Mouse (Mus musculus) gastrocnemius, adult 8-10 months (tissue): ENCODE data around the gene 4930583I09Rik. TPM values are rescaled to one million over a fixed set of nuclear protein-coding genes. Genes with fewer than 3 reads are reported as not detected.

ENCODE experiments used
- DNase-seq, 2 experiments: peaks; one replicate each; pipeline ENCODE4 v3.0.0; 2022; ENCODE audit warnings: low spot score in 2 of 2
- total RNA-seq, 4 experiments: library from RNA; stranded (reverse); gene quantifications; 2 replicates each; pipeline ENCODE4 v1.2.4; 2022

The 4930583I09Rik gene
- total RNA-seq, result not detected

DNA sequence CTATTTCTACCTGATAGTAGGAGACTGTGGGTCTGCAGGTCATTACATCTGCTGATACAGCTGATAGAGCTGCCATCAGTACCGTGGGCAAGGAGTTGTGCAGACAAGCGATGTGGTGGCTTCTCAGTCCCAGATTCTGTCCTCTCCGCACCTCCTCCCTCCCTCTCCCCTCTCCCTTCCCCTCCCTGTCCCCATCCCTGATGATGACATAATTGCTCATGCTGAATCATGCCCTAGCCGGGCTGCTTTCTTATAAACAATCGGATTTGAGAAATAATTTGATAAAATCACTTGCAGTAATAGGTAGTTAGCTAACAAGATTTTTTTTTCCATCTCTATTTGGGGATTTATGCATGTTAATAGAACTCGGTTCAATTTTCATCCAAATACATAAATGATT, at the start of gene 4930583I09Rik:
TSS of gene 4930583I09Rik (minus strand) at position 144 of the 400 bp plus-strand sequence.
- DNase-seq, result no peak

DNA sequence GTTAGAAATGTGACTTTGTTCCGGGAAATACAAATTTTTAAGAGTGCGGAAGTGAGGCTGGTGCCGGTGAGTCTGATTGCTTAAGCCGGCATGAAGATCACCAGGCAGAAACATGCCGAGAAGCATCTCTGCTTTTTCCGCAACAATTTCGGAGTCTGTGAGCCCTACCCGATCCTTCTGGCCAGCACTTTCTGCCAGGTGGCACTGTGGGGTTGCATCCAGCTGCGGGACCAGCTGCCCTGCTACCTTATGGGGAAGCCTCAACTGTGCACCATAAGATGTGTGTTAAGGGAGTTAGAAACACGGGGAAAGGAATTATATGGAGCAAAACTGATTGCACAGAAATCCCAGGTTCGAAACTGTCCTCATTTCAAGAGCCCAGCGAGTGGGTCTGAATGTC, 40.2 kb upstream of the 4930583I09Rik start:
- DNase-seq, result no peak

DNA sequence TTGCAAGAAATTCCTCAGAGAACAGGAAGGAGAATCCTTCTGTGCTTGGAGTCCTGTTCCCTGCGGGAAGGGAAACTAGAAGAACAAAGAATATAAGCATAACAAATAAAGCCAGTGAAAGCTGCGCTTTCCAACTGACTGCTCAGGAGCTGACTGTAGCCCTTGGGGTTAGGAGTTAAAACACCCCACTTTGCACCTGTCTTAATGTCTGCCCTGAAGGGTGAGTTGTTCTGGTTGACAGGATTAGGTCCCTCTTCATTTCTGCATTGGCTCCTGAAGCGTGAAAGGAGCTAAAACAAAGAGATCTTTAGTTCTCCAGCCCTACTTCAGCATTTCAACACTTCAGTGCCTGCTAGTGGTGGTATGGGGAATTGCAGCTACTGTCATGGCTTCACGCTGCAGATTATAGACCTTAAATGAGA, 37.8 kb upstream of the 4930583I09Rik start:
- peak in 1 of 2 experiments; percentile 13 for DNase-seq

DNA sequence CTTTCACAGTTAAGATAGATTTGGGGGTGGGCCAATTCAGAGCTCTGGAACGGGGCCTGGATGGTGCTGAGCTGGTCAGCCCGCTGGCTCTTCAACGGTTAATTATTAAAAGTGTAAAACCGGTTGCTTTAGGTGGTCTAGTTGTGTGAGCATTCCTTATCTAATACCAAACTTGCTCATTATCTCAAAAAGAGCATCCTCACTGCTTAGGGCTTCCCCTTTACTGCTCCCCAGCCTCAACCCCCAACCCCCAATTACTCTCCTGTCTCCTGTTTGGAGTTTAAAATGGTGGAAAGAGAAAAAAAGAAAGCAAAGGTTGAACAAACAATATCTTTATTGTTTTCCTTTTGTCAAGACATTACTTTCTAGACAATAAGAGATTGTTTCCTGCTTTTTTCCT, 27.9 kb upstream of the 4930583I09Rik start:
- DNase-seq, result no peak

DNA sequence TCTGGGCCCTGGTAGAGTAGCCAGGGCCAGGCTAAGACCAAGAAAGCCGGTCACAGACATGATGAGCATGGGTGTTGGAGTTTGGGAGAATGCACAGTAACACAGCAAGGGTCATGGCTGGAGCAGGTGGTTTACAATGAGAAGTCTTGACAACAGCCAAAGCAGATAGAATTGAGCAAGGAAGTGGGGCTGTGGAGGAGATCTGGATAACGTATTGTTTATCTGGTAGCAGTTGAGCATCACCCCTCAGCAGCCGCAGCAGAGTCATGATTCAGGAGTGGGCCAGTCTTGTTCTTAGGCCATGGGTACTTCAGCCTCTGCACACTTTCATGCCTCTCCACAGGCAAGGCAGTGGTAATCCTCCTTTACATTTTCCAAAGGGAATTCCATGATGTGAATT, 25.1 kb upstream of the 4930583I09Rik start:
- DNase-seq, result no peak

DNA sequence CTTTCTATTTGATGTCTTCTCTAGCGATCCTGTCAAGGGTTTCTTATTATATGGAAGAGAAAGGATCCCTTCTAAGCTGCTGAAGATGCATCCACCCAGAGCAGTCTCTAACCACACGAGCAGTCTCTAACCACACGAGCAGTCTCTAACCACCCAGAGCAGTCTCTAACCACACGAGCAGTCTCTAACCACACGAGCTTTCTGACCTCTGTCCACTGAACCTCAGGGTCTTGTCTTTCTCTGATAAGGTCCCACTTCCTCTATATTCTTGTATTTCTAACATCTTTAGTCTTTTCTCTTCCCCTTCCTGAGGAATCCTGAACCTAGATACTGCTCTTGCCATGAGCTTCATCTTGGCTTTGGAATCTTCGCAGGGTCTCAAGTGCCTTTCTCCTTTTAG, 23.0 kb upstream of the 4930583I09Rik start:
- no peak for DNase-seq

DNA sequence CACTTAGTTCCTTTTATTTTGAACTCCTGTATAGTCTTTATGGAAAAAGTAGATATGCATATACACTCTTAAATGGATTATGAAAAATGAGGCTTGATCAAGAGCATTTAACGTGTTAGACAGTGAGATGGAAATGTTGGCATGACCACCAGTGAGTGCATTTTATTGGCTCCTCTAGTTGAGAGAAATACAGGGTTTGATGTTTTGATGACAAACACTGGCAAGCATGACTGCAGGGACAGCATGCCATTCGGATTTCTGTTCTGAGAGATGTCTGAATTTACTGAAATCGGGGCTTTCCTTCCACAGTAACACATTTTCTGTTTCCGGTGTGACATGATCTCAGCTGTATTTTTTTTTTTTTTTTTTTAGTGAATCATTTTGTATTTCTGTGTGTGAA, 12.2 kb upstream of the 4930583I09Rik start:
- DNase-seq, result no peak

DNA sequence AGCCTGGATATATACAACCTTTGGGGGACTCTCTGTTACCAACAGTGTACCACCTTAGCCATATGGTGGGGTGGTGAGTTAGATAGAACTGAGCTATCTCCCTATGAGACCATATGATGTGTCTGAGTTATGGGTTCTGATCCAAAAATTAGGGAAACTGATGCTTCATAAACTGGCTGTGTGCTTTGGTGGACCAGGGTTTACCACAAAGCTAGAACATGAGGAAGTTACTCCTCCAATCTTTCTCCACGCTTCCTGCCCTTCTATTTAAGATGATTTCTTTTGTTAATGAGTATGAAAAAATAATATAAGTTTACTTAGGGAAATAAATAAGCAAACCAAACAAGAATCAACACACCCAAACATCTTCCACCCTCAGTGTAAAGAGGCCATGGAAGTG, 10.8 kb upstream of the 4930583I09Rik start:
- no peak for DNase-seq

DNA sequence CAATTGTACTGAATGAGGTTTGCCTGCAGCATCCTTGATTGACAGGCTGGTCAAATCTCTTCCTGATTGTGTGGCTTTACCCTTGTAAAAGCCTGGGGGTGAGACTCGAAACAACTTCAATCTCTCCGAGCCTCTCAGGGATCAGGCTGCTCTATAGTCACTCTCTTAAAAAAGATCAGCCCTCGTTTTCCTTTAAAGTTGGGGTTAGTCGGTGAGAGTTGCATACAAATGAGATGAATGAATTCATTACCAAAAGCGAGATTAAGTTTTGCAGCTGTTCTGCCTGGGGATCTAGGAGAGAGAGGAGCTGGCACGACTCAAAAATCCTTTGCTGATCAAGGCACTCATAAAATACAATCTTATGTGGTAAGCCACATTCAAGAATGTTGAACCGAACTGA, 1.0 kb upstream of the 4930583I09Rik start:
- DNase-seq, result no peak

DNA sequence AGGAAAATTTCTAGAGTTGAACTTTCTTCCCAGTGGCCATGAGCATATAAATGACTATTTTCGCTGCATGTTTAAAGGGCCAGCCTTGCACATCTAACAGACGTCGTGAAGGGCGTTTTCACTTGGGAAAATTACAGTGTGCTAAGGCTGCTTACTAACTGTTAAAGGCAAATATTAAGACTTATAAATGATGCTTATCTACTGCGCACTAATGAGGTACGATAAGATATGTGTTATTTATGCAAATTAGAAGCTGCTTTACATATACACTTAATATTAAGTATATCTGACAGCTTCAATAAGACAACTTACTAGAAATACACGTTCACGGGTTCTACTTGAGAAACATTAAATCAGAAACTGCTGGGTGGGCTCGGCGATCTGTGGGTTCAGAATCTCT, 481 bp upstream of the 4930583I09Rik start:
- no peak for DNase-seq

DNA sequence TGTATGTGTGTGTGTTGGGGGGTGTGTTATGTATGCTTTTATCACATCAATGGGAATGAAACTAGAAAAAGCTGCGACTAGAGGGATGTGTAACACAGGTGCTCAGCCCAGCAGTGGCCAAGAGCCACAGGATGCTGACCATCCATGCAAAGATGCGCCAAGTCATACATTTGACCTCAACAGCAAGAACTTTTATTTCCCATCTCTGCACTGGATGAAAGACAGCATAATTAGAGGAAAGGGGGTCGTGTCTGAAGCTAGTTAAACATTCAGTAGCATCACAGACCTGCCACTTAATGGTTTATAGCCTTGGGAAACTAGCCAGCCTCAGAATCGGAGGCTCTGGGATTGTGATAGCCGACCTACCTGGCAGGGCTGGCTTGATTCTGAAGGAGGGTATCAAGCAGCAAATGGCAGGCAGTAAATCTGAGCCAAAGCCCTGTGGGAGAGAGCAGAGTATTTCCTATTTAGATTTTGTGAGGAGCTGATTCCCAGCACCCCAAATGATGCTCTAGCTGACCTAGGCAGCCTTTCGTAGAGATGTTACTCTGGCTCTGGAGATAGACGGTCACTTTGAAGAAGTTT, 1.9 kb downstream of the 4930583I09Rik start:
- no peak for DNase-seq

DNA sequence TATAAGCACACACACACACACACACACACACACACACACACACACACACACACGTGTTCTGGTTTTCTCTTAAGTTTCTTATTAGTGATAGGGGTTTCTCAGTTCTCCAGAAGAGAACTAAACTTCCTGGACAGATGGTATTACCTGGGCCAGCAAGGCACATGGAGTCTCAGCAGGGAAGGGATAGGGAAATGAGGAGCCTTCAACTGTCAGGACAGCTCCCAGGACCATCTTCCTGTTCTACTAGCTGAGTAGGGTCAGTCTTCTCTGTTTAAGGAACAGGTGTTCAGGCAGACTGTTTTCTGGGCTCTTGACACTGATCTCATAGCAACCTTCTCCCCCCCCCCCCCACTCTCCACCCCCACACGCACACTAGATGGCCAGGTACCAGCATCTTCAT, 2.8 kb downstream of the 4930583I09Rik start:
- DNase-seq, result no peak

DNA sequence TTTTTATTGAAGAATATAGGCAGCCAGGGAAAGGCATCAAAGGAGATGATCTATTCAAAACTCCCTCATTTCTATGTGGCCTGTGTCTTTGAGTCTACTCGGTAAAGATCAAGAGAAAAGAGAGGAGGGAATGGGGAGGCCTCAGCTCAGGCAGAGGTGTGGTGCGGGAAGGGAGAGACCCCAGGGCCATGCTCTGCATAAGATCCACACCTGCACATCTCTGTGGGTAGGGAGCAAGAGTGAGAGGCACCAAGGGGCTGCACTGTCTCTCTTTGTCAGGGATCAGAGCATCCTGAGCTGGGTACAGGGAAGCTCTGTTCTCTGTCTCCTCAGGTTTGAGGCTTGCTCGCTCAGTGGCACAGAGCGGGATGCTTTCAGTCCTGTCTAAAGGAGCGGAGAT, 8.4 kb downstream of the 4930583I09Rik start:
- no peak for DNase-seq

DNA sequence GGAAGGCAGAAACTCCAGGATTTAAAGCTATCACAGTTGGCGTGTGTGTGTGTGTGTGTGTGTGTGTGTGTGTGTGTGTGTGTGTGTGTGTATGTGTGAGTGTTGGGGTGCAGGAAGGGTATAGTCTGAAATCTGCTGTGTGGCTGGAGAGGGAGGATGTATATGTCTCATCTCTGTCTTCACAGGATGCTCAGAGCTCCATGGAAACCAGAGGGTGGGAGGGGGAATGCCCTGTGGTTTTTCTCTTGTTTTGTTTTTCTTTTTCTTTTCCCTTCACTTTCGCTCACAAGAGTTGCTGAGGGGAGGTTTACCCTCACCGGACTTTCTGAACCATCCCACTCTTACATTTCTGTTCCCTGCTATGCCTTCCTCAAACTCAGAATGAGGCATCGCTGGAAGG, 9.0 kb downstream of the 4930583I09Rik start:
- DNase-seq, result no peak

DNA sequence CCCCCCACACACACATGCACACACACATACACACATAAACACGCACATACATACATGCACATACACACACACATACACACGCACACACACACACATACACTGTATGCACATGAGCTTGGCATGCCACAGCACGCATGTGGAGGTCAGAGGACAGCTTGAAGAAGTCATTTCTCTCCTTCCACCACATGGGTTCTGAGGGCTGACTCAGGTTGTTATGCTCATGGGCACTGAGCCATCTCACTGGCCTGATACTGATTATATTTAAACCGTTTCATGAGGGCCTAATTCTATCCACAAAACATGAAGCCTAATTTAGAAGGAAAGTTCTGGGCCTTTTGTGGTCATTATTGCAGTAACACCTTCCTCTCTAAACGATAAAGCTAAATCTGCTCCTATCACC, 13.3 kb downstream of the 4930583I09Rik start:
- no peak for DNase-seq

DNA sequence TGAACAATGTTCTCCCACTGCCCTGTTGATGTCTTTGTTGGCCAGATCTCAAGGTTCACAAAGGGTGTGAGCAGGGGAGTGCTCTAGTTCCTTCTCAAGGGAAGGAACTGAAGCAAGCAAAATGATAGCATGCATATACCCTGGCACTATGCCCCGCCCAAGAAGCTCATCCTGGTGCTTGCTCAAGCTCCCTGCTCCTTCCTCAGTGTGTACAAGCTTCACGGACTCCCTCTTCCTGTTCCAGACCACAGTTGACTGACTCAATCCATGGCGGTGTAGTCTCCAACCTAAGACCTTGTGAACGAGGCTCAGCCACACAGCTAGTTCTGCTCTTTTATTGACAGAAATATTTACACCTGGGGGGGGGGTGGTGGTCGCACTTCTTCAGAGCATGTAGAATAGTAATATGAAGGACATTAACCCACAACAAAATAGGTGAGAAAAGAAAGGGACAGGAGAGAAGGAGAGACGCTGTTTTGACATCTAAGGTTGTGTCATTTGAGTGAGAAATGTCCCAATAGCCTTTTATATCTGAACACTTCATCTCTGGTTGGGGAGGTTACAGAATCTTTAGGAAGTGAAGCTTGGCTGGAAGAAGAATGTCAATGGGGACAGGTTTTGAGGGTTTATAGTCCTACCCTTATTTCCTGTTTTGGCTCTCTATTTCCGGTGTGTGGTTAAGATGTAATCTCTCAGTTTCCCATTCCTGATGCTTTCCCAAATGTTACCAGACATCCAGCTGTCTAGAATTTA, 14.9 kb downstream of the 4930583I09Rik start:
- DNase-seq, result no peak

DNA sequence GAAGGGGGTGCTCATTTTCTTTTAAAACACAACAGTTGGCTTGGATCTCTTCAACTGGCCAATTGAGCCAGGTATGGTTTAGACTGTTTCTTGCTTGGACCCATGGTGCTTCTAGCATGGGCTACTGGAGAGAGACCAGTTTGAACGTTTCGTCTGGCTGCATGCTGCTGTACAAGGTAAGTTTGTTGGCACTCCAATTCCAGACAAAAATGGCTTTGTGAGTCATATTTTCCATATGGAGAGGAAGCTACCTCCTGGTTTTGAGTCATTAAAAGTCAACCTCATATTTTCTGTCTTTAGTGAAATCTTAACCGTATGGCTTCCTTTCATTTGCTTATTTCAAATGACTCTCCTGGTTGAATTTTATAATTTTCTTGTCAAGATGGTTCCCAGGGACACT, 19.6 kb downstream of the 4930583I09Rik start:
- DNase-seq, result no peak

DNA sequence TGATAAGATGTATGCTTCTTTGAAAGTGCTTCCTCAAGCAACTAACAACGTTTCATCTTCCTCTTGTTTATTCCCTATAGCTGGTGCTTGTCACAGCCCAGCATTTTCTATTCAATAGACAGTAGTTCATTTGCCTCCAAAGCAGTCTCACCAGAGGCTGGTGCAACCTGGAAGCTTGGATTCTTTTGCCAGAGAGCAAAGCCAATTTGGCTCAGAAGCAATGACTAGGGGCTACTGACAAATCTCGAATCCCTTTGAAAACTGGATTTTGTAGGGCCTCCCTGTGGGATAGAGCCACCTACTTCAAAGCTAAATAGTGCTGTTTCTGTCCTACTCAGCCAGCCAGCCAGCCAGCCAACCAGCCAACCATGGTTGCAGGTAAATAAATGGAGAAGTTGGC, 20.1 kb downstream of the 4930583I09Rik start:
- no peak for DNase-seq

DNA sequence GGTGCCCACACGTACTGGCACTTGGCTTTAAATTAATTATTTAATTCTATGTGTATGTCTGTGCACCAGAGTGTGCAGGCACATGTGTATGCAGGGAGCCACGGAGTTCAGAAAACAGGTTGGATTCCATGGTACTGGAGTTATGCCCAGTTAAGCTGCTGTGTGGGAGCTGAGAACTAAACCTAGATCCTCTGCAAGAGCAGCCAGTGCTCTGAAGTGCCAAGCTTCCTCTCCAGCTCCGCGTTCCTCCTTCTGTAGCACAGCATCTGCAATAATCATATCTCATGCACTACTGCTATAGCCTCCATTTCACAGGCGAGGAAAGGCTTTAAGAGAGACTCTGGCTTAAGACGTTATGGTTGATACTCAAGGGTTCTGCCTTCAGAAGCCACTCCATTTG, 22.3 kb downstream of the 4930583I09Rik start:
- no peak for DNase-seq

DNA sequence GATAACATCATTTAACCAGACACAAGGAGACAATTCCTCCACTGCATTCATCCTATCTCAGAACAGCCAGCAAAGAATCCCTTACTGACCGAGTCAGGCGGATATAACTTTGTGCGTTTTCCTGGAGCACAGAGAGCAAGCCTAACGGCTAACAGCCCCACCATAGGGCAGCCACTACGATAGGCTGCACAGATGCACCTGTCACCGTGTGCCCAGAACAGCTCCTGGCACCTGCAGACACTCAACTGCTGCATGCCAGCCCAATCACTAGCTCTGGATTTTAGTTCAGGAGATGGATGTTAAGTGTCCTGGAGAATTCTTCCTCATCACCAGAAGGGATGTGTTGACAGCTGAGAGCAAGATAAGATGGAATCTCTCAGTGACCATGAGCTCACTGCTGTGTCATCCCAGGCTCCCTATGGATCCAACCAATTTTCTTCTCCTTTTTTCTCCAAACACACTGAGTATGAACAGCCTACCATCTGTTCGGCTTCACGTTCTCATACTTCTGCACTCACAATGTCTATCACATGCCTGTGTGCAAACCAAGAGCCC, 29.8 kb downstream of the 4930583I09Rik start:
- DNase-seq, result no peak

DNA sequence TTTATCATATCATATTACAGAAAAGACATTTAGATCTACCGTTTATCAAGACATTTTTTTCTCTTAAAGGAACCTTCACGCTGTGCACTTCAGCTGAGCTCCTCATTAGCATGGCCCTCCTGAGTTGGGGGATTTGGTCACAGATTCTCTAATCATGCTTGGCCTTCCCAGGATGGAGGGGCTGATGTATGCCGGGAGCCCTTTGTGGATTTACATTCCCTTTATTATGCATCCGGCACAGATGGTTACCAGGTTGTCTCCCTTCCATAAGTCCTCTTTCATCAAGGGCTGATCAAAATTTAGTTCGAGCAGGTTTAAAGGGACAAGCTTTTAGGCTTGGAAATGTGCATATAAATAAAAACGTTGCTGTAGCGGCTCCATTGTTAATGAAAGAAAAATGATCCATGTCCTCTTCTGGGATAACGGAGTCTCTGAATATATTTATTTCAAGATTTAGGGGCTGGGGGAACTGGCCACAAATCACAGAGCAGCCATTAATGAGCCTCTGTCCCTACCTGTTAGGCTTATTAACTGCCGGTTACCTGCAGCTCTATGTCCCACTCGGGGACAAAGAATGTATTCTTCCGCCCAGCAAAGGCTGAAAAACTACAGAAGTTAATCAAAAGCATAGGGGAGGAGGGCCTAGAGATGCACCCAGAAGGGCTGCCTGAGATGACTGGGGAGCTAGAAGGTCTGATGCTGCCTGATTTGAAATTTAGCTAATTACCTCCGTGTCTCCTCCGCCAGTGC, 31.3 kb downstream of the 4930583I09Rik start:
- no peak for DNase-seq

DNA sequence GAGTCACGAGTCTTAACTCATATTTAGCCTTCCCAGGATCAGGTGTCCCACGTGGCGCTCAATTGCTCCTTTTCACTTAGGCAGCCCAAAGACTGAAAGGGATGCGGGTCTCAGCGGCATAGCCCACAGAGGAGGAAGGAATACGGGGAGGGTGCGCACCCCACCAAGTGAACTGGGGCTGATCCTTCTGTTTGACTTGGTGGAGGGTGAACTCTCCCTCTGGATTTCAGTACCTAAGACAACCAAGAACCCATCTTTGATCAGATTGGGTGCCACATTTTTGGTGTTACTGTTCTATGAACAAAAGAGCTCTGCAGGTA, 33.0 kb downstream of the 4930583I09Rik start:
- no peak for DNase-seq
